Mouse (Mus musculus): Measurements from ENCODE around the gene Exoc8. TPM values are rescaled to one million over a fixed set of nuclear protein-coding genes. Genes with fewer than 3 reads are reported as not detected.
A peak's percentile ranks its signal among the peaks of the same experiment; 100 is the strongest.

The Exoc8 gene
- total and polyA plus RNA-seq, 3 experiments = 6.8 to 20.2 (median 18.8) TPM

DNA sequence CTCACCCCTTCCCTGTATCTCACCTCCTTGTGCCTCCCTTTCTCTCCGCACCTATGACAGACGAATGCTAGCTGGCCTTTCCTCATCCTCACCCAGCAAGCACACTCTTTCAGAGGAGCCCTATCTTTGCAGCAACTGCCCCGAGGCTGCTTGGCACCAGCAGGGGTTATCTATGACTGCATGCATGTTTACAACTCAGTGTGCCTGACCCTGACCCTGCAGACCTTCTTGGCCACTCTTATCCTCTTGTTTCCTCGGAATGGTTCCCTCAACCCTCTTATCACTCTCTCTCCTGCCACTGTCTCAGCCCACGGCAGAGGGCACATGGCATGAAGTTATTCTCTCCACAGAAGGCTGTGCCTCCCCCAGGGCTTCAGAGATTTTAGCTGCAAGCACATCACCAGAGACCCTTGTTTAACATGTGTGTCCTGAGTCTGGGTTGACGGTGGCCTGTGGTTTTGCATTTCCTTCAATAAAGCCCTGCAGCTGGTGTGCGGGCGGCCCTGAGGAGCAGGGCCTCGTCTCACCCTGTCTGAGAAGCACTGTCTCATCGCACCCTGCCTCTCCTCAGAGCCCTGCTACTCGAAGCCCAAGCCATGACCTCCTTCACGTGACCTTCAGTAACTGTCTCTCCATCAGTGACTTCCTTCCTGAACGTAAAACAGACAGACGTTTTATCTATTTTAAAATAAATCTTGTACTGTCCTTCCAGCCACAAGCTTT, 28.2 kb upstream of the Exoc8 start:
- intact Hi-C loops (cut with DNase I) = no loop called here
- H3K79me2 ChIP-seq (replicated peaks; ENCODE audit: control insufficient read depth, insufficient read depth, low read length) = peaks cover 11% of the 10 kb centered on the region
- no peak for TF ChIP-seq CTCF (IDR thresholded peaks at IDR 0.05)
- H3K4me3 ChIP-seq = no peak overlapping the region
- 28% methylated on average over 14 of the region's 14 CpGs for WGBS
- DNase-seq = peak in 1 of 2 experiments; percentile 40
- H3K9ac ChIP-seq (ENCODE audit: low read depth, low read length) = peak overlapping the region; percentile 29; the same call in 1 of the 2 replicates
- peak overlapping the region; percentile 91 for H3K27ac ChIP-seq
- H3K36me3 ChIP-seq (ENCODE audit: control insufficient read depth, insufficient read depth, low read length) = peaks cover 3% of the 10 kb centered on the region
- H3K27me3 ChIP-seq (ENCODE audit: control insufficient read depth, insufficient read depth, low read length) = no peaks in the 10 kb centered on the region
- peaks cover 62% of the 10 kb centered on the region for H3K4me1 ChIP-seq (ENCODE audit: control insufficient read depth, insufficient read depth, low read length)

DNA sequence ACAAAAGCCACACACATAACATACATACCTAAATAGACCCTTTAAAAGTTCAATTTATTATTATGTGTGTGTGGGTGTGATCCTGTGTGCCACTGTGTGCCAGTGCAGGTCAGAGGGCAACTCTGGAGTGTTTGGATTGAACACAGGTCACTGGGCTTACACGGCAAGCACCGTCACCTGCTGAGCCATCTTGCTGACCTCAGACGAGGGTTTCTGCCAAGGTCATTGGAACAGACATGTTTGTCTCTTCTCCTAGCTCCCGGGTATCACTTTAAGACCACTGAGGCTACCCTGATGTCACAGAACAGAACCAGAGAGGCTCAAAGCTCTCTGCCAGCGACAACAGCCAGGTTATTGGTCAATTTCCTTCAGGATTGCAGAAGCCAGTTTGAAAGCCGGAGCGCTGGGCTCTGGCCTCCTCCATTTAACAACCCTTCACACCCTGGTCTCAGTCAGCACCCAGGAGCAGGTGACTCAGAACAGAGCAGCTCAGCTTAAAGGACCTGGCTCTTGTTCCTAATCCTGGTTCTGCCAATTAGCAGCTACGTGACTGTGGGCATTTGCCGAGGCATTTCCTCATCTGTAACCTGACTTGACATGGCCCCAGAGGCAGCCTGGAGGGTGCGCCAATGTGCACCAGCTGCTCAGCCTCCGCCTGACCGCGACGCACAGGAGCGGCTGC, 26.6 kb upstream of the Exoc8 start:
- H3K79me2 ChIP-seq (replicated peaks; ENCODE audit: control insufficient read depth, insufficient read depth, low read length) = peaks cover 11% of the 10 kb centered on the region
- H3K4me3 ChIP-seq = no peak overlapping the region
- intact Hi-C loops (cut with DNase I) = no loop called here
- peak overlapping the region; percentile 91 for H3K27ac ChIP-seq
- H3K9ac ChIP-seq (ENCODE audit: low read depth, low read length) = no peak overlapping the region
- TF ChIP-seq EP300 (IDR thresholded peaks at IDR 0.05; ENCODE audit: insufficient read depth, low read depth, low read length) (peak; percentile 96), CTCF (IDR thresholded peaks at IDR 0.05) (no peak), POLR2A (IDR thresholded peaks at IDR 0.05; ENCODE audit: insufficient read depth, low read depth, low read length) (no peak)
- no peaks in the 10 kb centered on the region for H3K27me3 ChIP-seq (ENCODE audit: control insufficient read depth, insufficient read depth, low read length)
- H3K36me3 ChIP-seq (ENCODE audit: control insufficient read depth, insufficient read depth, low read length) = peaks cover 3% of the 10 kb centered on the region
- 54% methylated on average over 15 of the region's 15 CpGs for whole genome bisulfite sequencing
- H3K4me1 ChIP-seq (ENCODE audit: control insufficient read depth, insufficient read depth, low read length) = peaks cover 60% of the 10 kb centered on the region
- peak; percentile 64 to 81 for DNase-seq

DNA sequence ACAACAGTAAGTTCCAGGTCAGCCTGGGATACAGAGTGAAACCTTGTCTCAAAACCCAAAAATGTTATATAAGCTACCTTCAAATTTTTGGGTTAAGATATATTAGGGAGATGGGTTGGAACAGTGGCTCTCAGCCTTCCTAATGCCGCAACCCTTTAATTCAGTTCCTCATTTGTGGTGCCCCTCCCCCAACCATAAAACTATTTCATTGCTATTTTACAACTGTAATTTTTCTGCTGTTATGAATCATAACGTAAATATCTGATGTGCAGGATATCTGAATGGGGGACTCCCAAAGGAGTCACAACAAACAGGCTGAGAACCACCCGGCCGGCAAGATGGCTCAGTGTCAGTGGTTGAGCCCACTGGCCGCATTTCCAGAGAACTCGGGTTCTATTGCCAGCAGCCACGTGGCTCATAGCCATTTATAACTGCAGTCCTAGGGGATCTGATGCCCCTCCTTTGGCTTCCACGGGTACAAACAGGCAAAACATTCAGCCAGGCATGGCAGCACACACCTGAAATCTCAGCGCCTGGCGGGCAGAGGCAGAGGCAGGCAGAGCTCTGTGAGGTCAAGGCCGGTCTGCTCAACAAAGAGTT, 25.1 kb upstream of the Exoc8 start:
- DNase-seq = no peak
- H3K4me3 ChIP-seq = no peak overlapping the region

DNA sequence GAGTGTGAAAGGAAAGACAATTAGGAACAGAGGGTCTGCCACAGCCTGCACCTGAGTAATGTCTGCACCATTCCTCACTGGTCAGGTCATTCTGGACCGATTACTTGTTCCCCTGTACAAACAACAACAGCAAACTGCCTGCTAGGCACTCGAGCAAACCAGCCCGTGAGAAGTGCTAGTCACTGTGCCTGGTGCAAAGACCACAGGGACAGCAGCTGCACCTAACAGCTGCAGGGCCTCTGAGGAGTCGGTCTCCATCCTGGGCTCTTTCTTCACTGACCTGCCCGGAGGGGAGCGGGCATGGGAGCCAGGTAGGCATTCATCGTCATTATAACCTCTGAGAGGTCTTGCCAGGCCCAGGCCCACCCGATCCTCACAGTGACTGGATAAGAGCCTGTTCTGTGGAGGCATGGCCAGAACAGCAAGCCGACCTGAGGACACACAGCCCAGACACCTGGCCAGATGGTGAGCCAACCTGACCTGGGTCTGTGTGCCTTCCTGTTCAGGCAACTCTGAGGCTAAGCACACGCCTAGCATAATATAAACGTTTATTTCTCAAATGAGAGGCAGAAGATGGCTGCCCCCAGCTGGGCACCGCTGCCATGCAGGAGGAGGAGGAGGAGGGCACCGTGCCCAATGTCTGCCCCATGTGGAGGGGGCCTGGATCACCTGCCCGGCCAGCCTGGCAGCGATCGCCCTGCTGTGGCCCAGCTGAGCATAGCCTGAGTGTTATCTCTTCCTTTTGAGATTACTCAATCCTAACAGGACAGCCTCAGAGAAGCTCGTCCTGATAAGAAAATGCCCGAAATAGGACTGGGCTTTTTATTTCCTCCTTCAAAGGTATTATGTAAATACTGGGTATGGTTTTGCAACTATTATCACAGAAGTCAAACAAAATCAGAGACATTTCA, 24.1 kb upstream of the Exoc8 start:
- peak overlapping the region; percentile 64 for H3K9ac ChIP-seq (ENCODE audit: low read depth, low read length)

More for the DNA sequence above, 25.1 kb upstream of the Exoc8 start:
- no peak overlapping the region for H3K9ac ChIP-seq (ENCODE audit: low read depth, low read length)
- H3K27ac ChIP-seq = peak overlapping the region; percentile 91
- intact Hi-C loops (cut with DNase I) = no loop called here
- WGBS = 20% methylated on average over 11 of the region's 11 CpGs
- TF ChIP-seq CTCF (IDR thresholded peaks at IDR 0.05) = no peak
- peak; percentile 28; the same call in 1 of the 2 replicates for TF ChIP-seq POLR2A (IDR thresholded peaks at IDR 0.05; ENCODE audit: insufficient read depth, low read depth, low read length)
- H3K36me3 ChIP-seq (ENCODE audit: control insufficient read depth, insufficient read depth, low read length) = peaks cover 2% of the 10 kb centered on the region
- H3K79me2 ChIP-seq (replicated peaks; ENCODE audit: control insufficient read depth, insufficient read depth, low read length) = peaks cover 14% of the 10 kb centered on the region
- H3K27me3 ChIP-seq (ENCODE audit: control insufficient read depth, insufficient read depth, low read length) = no peaks in the 10 kb centered on the region
- H3K4me1 ChIP-seq (ENCODE audit: control insufficient read depth, insufficient read depth, low read length) = peaks cover 61% of the 10 kb centered on the region

DNA sequence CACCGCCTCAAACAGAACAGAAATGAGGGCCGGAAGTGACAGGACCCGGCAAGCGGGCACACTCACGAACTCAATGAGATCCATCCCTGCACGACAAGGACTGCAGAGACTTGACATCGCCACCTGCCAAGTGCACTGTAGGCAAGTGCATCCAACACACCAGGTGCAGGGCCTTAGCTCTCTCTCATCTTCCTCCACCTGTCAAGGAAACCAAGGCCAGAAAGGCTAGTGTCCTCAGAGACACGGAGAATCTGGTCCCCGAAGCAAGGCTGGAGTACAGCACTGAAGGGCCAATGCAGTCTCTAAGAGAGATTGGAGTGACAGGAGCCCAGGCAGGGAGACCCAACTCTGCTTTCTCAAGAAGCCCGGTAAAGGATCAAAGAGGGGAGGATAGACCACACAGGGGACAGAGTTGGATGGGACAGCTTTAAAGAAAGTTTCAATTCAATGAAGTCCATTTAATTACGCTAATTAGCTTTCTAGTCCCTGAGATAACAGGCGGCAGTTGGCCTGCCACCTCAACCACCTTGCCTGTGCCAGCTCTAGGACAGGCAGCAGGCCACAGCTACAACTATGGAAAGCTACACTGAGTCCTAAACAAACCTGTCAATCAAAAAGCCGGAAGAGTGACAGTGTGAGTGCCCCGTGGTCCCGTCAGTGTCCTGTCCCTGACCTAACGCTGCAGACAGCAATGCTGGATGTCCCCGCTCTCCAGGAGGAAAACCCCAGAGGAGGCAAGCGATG, 20.4 kb upstream of the Exoc8 start:
- Histone ChIP-seq H3K4me3 (no peak overlapping the region), H3K36me3 (ENCODE audit: control insufficient read depth, insufficient read depth, low read length) (no peaks in the 10 kb centered on the region; the same call in 1 of the 2 replicates), H3K27ac (peak overlapping the region; percentile 67), H3K27me3 (ENCODE audit: control insufficient read depth, insufficient read depth, low read length) (no peaks in the 10 kb centered on the region), H3K79me2 (replicated peaks; ENCODE audit: control insufficient read depth, insufficient read depth, low read length) (peaks cover 12% of the 10 kb centered on the region), H3K4me1 (ENCODE audit: control insufficient read depth, insufficient read depth, low read length) (peaks cover 31% of the 10 kb centered on the region), H3K9ac (ENCODE audit: low read depth, low read length) (0 out of 2 replicates have a peak overlapping the region, but pooled peaks have one; percentile 24)
- intact Hi-C loops (cut with DNase I) = no loop called here
- no peak for DNase-seq
- TF ChIP-seq CTCF (IDR thresholded peaks at IDR 0.05) (no peak), EP300 (IDR thresholded peaks at IDR 0.05; ENCODE audit: insufficient read depth, low read depth, low read length) (no peak), POLR2A (IDR thresholded peaks at IDR 0.05; ENCODE audit: insufficient read depth, low read depth, low read length) (no peak)
- 60% methylated on average over 18 of the region's 18 CpGs for WGBS

More for the DNA sequence above, 24.1 kb upstream of the Exoc8 start:
- peak; percentile 58 to 76 for DNase-seq
- intact Hi-C loops (cut with DNase I) = no loop called here
- Histone ChIP-seq H3K79me2 (replicated peaks; ENCODE audit: control insufficient read depth, insufficient read depth, low read length) (peaks cover 15% of the 10 kb centered on the region), H3K27ac (peak overlapping the region; percentile 91), H3K36me3 (ENCODE audit: control insufficient read depth, insufficient read depth, low read length) (no peaks in the 10 kb centered on the region; the same call in none of the 2 replicates), H3K27me3 (ENCODE audit: control insufficient read depth, insufficient read depth, low read length) (no peaks in the 10 kb centered on the region), H3K4me1 (ENCODE audit: control insufficient read depth, insufficient read depth, low read length) (peaks cover 52% of the 10 kb centered on the region), H3K4me3 (peak overlapping the region; percentile 3; the same call in 1 of the 2 replicates)
- TF ChIP-seq POLR2A (IDR thresholded peaks at IDR 0.05; ENCODE audit: insufficient read depth, low read depth, low read length) = peak; percentile 25; the same call in 1 of the 2 replicates
- TF ChIP-seq EP300 (IDR thresholded peaks at IDR 0.05; ENCODE audit: insufficient read depth, low read depth, low read length) = peak; percentile 82
- TF ChIP-seq CTCF (IDR thresholded peaks at IDR 0.05) = peak; percentile 54
- WGBS = 30% methylated on average over 18 of the region's 18 CpGs
